Mouse (Mus musculus): ENCODE results near the gene Dus4l.
"Not testable (repeated sequence)": the region's sequence is repeated elsewhere in the genome, so short reads cannot be mapped to it uniquely, and the experiment has no call there.

Gene Dus4l

DNA sequence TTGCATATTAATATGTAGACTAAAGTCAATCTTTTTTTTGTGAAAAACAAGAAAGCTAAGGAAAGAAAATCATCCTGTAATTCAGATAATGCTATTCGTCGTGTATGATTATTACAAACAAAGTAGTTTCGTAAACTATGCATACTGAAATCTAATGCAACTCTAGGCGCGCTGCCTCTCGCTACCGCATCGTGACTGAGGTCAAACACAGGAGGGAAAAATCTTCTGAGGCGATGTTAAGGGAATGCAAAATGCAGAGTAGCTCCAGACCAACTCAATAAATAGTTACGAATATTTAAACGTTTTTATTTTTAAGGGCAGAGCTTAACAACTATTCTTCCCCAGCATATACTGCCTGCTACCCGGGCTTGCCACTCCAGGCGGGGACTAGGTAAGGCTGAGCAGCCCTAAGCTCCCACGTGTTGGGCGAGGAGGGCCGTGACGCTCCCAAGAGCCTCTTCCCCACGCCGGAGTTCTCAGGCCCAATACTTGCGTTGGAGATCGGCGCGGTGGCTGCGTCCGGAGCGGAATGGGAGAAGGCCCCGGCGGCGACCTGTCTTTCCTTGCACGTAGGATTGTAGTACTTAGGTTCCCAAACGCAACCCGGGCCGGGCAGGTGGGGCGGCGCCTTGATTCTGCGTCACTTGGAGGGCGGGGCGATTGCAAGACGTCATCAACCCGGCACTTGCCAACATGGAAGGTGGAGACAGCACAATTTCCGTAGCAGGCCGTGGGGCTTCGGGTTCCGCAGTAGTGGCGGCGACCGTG, at the start of gene Dus4l, which contains the start of gene Cog5:
Gene Dus4l (minus strand): TSS at position 630 of the 768 bp plus-strand sequence.
Gene Cog5 (plus strand): TSS at position 673 of the 768 bp plus-strand sequence.
- peak; percentile 94 for DNase-seq (ENCODE audit: low read depth, low spot score)

DNA sequence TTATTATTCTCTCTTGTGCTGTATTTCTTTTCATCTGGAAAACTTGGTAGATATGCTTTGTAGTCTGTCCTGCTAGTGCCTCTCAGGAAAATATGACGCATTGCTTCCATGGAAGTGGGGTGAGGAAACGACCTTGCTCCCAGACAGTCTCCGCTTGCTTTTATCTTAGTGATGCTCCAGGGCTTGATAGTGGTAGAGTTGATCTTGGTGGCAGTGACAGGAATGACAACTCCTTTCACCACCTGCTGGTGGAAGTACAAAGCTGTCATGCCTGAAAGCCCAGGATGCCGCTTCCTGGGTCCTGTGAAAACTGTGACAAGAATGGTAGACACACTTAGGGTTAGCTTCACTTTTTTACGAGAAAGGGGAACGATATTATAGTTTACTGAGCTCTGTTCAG, 49.3 kb upstream of the Dus4l start:
- no peak for DNase-seq (ENCODE audit: low read depth, low spot score)

DNA sequence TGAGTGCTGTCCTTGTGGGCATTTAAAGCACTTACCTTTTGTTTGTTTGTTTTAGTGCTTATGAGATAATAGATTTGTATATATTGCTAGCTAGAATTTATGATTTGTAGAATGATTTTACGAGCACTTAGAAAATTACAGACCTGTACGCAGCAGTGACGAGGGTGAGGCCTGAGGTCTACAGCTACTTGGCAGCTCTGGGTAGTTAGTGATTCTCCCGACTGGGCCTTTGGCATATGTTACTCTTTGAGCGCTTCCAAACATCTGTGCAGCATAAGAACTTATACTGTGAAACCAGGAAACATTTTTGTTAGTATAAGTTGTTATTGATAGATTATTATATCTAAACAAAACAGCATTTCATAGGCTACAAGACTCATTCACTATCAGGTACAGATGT, 46.8 kb upstream of the Dus4l start:
- DNase-seq (ENCODE audit: low read depth, low spot score): no peak

DNA sequence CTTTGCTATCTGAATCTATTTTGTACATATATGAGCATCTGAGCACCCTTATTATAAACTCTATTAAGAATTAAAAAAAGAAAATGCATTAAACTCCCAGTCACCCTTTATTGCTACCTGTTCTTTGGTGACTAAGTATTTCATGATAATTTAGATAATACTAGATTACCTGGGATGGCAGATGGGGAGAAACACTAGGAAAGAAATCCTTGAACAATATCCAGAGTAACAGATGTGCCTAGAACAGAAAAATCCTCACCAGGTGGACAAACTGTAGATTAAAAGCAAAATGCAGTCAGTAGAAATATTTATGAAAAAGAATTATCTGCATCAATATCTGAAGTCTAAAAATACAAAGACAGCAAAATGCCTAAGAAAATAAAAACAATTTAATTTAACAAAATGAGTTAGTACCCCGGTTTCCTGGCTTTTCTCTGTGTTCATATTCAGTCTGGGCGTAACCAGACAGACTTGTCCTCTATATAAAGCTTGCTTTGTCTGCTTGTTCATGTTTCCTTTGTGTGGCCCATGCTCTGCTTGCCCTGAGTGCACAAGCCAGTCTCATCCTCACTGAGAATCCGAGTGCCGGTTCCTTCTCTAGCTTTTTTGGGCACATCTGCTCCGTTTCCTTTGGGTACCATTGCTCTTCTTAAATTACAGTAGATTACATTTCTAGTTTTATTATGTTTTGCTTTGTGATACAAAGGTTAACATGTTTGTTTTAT, 46.2 kb upstream of the Dus4l start:
- DNase-seq (ENCODE audit: low read depth, low spot score): no peak

DNA sequence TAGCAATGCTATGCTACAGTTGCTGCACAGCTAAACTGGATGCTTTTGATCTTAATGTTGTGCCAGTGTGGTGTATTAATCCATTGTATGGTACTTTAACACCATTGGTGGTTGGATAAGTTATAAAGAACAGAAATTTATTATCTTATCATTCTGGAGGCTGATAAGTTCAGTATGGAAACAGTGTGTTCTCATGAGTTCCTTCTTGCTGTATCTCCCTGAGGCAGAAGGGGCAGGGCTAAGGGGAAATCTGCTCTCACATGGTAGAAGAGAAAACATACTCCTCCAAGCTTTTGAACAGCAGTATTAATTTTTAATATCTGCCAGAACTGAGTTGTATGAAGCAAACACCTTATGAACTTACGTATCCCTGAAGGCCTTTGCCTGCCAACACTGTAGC, 38.7 kb upstream of the Dus4l start:
- no peak for DNase-seq (ENCODE audit: low read depth, low spot score)

DNA sequence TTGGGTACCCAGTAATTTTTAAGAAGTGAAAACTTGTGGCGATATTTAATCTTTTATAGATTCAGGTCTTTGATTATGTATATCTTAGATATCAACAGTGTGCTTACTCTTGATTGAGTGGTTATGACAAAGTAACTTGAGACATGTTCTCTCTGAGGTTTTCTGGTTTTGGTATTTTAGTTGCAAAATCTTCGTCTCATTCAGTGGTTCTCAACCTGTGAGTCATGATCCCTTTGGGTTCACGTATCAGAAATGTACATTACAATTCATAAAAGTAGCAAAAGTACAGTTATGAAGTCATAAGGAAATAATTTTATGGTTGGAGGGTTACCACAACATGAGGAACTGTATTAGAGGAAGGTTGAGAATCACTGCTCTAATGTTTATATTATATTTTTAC, 32.1 kb upstream of the Dus4l start:
- DNase-seq (ENCODE audit: low read depth, low spot score): no peak

DNA sequence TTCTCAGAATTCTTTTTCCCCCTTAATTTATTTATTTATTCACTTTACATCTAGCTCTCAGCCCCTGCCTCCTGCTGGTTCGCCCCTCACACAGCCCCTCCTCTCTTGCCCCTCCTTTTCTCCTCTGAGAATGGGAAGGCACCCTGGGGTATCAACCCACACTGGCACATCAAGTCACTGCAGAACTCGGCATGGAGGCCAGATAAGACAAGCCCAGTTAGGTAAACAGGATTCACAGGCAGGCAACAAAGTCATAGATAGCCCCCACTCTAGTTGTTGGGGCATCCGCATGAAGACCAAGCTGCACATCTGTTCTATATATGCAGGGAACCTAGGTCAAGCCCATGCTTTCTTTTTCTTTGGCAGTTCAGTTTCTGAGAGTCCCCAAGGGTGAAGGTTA, 12.6 kb upstream of the Dus4l start:
- no peak for DNase-seq (ENCODE audit: low read depth, low spot score)

DNA sequence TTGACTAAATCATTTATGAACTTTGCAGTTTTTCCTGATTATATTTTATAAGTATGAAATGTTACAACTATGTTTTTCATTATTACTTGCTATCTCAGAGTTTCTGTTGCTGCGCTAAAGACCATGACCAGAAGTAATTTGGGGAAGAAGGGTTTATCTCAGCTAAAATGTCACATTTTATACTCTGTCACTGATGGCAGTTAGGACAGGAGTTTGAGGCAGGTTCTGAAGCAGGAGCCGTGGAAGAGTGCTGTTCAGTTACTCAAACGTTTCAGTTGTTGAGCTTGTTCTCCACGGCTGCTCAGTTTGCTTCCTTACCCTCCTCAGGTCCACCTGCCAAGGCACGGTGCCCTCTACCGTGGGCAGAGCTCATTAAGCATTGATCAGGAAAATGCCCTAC, 11.4 kb upstream of the Dus4l start:
- DNase-seq (ENCODE audit: low read depth, low spot score): no peak

DNA sequence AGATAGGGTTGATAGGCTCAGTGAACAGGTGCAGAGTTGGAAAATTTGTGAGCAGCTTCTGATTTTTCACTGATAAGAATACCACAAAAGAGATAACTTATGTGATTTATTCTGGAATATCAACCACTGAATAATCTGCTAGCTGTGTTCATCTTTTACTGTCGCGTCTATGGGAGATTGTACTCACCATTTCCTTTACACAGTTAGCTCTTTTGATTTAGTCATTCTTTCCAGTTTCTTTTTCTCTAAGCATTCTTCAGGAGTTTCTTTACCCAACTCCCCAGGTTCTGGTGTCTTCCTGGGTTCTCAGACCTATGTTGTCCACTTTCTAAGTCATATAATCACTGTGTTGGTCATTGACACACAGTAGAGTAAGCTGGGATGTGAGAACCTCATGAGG, 2.2 kb upstream of the Dus4l start:
- DNase-seq (ENCODE audit: low read depth, low spot score): peak; percentile 23

DNA sequence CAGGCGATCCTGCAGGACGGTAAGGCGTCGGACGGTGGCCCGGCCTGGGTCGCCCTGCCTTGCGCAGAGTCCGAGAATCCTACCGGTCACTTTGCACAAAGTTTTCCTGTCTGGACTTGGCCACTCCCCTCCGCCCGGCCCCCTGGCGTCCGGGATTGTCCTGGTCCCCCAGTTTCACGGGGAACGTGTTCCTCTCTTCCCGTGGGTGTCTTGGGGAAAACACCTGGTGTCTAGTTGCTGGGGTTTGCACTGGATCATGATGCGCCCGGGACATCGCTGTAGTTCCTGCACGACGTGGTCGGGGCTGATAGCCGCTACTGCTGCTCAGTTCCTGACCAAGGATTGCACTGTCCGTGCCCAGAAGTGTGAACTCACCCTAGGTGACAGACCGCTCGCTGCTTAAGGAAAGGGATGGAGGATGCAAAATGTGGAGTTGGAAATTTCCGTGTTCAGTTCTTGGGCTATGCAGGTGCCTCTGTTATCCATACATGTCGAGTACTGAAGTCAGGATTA, 395 bp upstream of the Dus4l start:
- DNase-seq (ENCODE audit: low read depth, low spot score): no peak

DNA sequence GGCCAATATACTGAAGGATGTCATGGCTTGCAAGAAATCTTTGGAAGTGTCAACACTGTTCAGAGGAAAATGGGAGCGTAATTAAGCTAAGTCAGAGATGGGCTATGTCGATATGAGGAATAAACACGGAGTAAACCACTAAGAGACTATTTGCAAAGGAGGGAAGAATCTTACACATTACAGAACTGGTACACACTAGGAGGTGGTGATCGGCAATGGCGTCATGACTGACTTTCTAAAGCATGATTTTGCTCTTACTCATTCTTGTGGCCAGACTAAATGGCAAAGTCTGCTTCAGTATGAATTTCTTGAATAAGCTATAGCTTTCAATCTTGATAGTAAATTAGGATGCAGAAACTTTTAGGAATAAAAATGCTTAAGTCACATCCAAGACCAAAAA, 1.0 kb downstream of the Dus4l start:
- DNase-seq (ENCODE audit: low read depth, low spot score): no peak

DNA sequence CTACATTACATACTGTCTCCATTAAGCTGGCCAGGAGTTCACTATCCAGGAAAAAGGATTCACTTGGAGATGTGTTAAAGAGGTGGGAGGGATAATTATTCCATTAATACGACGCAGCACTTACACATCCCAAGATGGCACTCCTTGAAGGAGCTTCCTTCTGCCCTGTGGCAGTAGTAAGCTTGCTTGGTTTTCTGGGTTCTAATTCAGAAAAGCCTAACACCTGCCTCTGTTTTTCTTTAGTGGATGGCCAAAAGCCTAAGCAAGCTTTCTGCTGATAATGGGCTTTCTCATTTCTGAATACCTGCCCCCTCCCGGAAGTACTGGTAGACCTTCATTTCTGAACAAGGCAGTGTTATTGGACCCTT, 19.4 kb downstream of the Dus4l start:
- no peak for DNase-seq (ENCODE audit: low read depth, low spot score)

DNA sequence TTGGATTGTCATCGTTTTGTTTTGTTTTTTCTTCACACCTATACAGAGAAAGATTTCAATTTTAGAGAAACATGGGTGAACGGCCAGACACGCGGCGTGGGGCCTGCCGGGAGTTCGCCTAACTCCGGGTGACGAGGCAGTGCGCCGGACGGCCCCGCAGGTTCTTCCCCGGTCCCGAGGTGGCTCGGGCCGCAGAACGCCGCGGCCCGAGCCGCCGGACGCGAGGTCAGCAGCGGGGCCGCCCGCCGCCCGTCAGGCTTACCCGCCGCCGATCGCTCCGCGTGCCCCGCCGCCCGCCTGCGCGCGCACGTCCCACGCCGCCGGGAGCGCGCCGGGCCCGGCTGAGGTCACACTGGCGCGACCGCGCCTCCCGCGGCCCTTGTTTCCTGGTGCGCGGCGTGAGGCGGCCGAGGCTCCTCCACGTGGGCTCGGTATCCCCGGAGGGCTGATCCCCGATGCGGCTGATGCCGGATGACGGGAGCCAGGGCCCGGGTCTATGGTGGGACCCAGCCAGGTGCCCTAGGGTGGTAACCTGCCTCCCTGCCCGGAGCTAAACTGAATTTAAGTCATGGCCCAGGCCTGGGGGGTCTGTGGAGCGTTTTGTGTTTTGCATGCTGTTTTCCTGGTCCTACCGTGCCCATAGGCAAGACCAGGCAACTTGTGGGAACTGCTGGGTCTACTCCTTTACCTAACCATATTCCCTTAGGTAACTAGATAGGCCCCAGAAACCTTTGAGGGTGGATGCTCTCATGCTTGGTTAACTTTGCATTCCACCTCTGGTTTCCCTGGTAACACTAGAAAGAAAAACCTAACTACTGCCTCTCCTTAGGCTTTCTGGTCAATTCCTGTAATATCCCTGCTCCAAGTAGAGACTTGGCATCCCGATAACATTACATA, 20.0 kb downstream of the Dus4l start, which contains the start of gene Bcap29:
Gene Bcap29 (minus strand): TSS at position 316 of the 897 bp plus-strand sequence.
- DNase-seq (ENCODE audit: low read depth, low spot score): peak; percentile 87

DNA sequence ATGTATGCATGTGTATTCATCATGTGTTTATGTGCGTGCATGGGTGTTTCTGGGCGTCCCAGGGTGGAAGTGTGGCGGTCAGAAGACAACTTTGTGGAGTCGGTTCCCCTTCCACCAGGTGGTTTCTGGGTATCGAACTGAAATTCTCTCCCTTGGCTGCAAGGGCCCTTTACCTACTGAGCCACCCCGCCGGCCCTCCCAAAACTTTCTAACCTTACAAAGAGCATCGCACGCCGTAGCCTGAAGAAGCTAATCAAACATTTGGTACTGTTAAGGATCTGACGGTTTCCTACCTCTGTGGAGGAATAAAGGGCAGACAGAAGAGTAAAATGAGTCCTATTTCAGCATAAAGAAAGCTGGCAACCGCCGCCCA, 20.7 kb downstream of the Dus4l start:
- DNase-seq (ENCODE audit: low read depth, low spot score): no peak

DNA sequence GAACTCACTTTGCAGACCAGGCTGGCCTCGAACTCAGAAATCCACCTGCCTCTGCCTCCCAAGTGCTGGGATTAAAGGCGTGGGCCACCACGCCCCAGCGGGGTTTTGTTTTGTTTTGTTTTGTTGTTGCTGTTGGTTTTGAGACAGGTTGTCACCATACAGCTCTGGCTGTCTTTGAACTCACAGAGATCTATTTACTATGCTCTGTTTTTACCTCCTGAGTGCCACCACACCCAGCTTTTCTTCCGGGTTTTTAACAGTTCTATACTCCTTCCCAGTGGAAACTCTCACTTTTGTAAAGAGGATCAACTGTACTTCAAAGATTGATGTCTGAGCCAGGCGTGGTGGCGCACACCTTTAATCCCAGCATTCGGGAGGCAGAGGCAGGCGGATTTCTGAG, 26.2 kb downstream of the Dus4l start:
- DNase-seq (ENCODE audit: low read depth, low spot score): not testable (repeated sequence)

DNA sequence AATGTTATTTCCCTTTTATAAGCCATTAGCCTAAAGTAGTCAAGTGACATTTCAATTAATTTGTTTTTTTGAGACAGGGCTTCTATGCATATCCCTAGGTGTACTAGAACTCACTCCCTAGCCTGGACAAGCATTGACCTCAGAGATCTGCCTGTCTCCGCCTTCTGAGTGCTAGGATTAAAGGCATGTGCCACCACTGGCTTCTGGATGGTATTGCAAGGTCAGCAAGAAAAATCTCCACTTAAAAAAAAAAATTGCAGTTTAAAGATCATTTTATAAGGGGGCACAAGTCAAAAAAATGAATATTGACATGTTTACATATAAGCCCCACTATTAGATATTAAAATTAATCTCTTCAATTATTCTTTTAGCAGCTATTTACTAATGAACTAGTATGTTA, 29.6 kb downstream of the Dus4l start:
- no peak for DNase-seq (ENCODE audit: low read depth, low spot score)

DNA sequence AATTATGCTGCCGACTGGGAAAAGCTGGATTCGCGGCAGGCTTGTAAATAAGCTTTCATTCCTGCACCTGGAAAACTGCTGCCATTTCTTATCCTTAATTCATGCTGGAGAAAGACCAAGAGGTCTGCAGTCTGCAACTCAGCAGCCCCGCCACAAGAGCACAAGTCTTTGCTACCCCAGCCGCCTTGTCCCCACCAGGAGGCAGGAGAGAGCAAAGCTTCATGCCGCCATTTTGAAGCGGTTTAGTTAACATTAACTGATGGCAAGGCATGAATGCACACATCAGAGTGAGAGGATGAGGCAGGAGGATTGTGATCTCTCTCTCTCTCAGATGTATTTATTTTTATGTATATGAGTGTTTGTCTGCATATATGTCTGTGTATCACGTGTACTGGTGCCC, 34.5 kb downstream of the Dus4l start:
- no peak for DNase-seq (ENCODE audit: low read depth, low spot score)

DNA sequence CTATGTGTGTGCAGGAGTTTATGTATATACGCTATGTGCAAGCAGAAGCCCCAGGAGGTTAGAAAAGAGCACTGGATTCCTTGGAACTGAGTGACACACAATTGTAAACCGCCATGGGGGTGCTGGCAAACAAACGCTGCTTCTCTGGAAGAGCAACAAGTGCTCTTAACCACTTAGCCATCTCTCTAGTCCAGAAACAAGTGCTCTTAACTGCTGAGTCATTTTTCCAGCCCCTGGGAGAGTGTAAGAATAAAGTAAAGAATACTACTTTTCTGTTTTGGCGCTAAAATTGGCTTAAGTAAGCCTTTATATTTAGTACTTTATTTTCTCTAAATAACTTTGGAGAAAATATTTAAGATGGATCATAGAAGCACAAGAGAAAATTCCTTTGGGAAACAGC, 41.3 kb downstream of the Dus4l start:
- no peak for DNase-seq (ENCODE audit: low read depth, low spot score)

DNA sequence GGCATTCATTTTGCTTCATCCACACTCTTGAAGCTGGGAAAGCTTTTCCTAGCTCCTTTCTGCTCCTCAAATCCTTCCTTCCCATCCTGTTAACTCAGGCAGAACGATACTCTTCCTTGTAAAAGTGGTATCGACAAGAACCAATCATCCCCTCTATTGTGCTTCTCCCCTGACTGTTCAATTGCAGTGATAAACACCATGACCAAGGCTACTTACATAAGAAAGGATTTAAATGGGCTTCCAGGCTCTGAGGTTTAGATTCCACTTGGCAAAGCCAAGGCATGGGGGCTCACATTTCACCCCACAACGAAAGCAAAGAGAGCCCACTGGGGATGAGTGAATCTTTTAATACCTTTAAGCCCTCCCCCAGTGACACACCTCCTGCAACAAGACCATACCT, 46.5 kb downstream of the Dus4l start:
- no peak for DNase-seq (ENCODE audit: low read depth, low spot score)

DNA sequence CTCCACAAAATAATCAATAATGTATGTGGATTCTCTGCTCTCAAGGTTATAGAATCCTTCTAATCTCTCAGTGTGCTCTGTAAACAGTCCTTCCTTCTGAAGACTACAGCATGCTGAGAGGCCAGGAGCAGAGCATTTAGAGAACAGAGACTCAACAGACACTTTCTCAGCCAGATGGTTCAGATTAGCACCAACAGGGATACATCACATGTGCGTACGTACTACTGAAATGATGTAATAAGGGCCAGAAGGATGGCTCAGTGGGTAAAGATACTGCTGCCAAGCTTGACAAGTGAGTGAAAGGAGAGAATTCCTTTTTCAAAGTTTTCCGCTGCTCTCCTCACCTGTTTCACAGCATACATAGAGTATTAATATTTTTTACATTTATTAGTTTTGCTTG, 49.7 kb downstream of the Dus4l start:
- no peak for DNase-seq (ENCODE audit: low read depth, low spot score)

DNA sequence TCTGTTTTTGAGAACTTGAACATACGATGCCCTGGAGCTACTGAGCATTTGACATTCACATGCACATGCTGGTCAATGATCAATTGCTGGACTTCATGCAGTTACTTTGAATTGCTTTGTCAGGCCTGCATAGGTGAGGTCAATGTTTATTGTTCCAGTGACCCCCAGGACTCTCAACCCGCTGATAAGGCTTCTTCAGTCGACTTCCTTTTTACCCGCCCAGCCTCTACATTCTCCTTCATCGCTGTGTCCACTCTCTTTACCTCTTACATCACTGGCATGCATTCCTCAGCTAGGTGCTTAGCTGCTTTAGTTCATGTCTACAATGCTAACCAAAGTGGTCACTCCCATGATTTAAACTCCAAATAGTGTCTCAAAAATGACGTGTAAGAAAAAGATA, 51.0 kb downstream of the Dus4l start:
- no peak for DNase-seq (ENCODE audit: low read depth, low spot score)

DNA sequence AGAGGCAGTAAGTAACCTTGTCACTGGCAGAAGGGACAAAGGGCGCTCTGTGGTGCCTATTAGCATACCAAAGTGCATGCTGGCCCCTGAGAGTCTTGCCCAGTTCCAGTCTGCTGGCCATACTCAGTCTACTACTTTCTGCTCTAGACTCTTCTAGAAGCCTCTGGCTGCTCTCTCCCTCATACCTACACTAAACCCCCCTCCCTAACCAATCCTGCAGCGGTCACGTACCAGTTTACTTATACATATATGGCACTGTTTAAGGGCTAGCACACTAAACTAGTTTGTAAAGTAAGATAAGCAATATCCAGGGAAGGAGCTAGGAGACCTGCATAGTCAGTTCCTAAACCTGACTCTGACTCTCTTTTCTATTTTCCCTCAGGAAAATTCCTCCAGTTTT, 60.3 kb downstream of the Dus4l start:
- DNase-seq (ENCODE audit: low read depth, low spot score): no peak

Measured in CD4-positive helper T cell, adult 2 months (primary cell).